Mouse (Mus musculus) olfactory bulb, adult 2 months (tissue): ENCODE results near the gene Nudt3. TPM values are rescaled to one million over a fixed set of nuclear protein-coding genes. Genes with fewer than 3 reads are reported as not detected.
A peak's percentile ranks its signal among the peaks of the same experiment; 100 is the strongest.

ENCODE experiments used
- H3K27ac ChIP-seq: fragments of 200-500 bp; 2 replicates; pipeline ENCODE4 v1.5.1; 2012; ENCODE audit warnings: low read depth, low read length; ENCODE audit not compliant: insufficient read depth
- H3K4me1 ChIP-seq: fragments of 200-500 bp; 2 replicates; pipeline ENCODE4 v1.6.1; 2012; ENCODE audit warnings: low read length; ENCODE audit not compliant: control insufficient read depth, insufficient read depth
- H3K4me3 ChIP-seq: fragments of 200-500 bp; 2 replicates; pipeline ENCODE4 v1.5.1; 2012; ENCODE audit warnings: mild to moderate bottlenecking, low read depth, low read length, moderate library complexity; ENCODE audit not compliant: insufficient read depth
- CTCF ChIP-seq: fragments of 200-500 bp; IDR thresholded peaks from 2 replicates; pipeline ENCODE4 v1.5.1; 2012; ENCODE audit warnings: low read depth, mild to moderate bottlenecking, low read length, moderate library complexity; ENCODE audit not compliant: insufficient read depth
- POLR2A ChIP-seq: fragments of 200-500 bp; IDR thresholded peaks from 2 replicates; pipeline ENCODE4 v1.6.1; 2012; ENCODE audit warnings: mild to moderate bottlenecking, low read depth, low read length, moderate library complexity; ENCODE audit not compliant: insufficient read depth
- WGBS: fragments of 180-500 bp; shearing (Covaris S2); methylation state at CpG from one replicate; pipeline ENCODE4 v1.1.7; 2018; 5-methylcytosine and 5-hydroxymethylcytosine counted together
- polyA plus RNA-seq: library from polyadenylated mRNA; stranded (reverse); fragments of >200 nt; gene quantifications from 2 replicates; pipeline ENCODE4 v1.2.4, GENCODE M21; 2012; ENCODE audit warnings: low replicate concordance; ENCODE audit not compliant: missing spikeins, insufficient read depth, insufficient read length

The Nudt3 gene
- polyA plus RNA-seq, 1 experiment, result 554 TPM

DNA sequence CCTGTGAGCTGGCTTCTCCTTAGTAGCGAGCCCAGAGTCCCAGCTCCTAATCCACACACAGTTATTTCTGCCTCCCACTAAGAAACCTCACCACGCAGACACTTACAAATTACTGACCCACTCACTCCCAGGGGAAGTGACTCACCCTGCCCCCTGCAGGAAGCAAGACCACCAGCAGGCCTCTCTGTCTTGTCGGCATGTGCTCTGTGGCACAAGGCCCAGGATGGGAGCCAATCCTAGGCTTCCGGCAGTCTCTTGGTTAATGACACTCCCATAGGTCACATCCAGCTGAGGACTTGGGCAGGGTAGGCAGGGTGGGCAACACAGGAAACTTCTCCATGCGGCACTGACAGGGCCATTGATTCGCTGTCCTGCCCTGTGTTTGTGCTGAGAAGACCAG, 45.8 kb downstream of the Nudt3 start:
- no peak for TF ChIP-seq POLR2A
- TF ChIP-seq CTCF, result peak; percentile 15; the same call in 1 of the 2 replicates
- H3K4me1 ChIP-seq, result peaks cover 36% of the 10 kb centered on the region
- 28% methylated on average over 6 of the region's 6 CpGs for WGBS
- H3K27ac ChIP-seq, result peak overlapping the region; percentile 2; the same call in 1 of the 2 replicates
- no peak overlapping the region for H3K4me3 ChIP-seq

GRCm38 (mm10) chr17:27576056-27576455, 47.2 kb downstream of the Nudt3 start:
- H3K4me3 ChIP-seq, result no peak overlapping the region
- H3K4me1 ChIP-seq, result peaks cover 34% of the 10 kb centered on the region
- WGBS, result 85% methylated on average over 7 of the region's 7 CpGs
- no peak for TF ChIP-seq POLR2A
- no peak for TF ChIP-seq CTCF
- H3K27ac ChIP-seq, result no peak overlapping the region

DNA sequence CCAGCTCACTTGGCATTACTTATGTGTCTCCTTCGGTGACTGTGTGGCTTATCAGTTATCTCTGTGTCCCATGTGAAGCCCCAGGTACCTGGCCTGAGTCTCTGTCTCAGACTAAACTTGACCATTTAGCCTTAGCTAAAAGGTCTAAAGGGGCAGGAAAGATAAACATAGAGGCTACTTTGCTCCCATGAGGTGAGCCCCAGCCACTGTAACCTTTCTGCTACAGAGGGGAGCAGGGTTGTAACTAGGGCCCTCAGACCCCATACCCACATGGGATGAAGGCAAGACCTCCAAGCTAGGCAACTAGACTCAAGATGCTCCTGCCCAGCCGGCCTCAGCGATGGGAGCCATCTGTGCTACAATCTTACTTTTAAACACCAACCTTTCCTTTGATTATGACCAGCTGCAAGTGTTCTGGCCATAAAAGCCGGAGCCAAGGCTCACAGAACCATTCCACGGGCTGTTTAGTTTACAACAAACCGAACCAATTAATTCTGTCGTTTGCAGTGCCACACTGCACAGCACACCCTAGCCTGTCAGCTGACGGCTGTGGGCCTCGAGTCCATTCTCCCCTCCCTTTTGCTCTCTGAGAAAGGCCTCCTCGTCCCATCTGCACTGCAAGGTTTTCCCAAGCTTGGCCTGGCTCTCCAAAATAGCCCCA, 48.0 kb downstream of the Nudt3 start:
- Histone ChIP-seq H3K4me3 (no peak overlapping the region), H3K4me1 (peaks cover 27% of the 10 kb centered on the region), H3K27ac (no peak overlapping the region)
- TF ChIP-seq POLR2A (no peak), CTCF (no peak)
- WGBS, result 50% methylated on average over 10 of the region's 10 CpGs

DNA sequence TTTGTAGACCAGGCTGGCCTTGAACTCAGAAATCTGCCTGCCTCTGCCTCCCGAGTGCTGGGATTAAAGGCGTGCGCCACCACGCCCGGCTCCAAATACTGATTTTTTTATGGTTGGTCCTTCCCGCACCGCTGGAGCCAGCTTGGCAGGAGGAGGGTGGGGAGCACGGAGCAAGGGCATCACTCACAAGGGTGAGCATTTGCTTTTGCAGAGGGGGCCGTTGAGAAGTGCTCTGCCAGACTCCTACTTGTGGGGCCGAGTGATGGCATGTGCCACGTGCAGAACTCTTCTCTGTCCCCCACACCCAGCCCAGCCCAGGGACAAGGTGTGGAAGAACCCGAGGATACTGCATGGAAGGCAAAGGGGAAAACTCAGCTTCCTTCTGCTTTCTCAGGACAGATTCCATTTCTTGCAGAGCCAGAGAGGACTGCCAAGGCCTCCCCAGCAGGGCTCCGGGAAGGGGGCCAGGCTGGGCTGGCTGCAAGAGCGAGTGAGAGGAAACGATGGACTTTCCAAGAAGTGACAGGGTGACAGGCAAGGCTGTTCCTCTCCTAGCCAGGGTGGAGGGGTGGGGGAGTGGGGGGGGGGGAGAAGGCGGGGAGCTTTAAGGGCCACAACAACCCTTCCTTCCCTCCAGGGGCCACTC, 48.7 kb downstream of the Nudt3 start:
- no peak overlapping the region for H3K27ac ChIP-seq
- 57% methylated on average over 14 of the region's 16 CpGs for WGBS
- peaks cover 27% of the 10 kb centered on the region for H3K4me1 ChIP-seq
- H3K4me3 ChIP-seq, result no peak overlapping the region
- TF ChIP-seq CTCF (no peak), POLR2A (no peak)

DNA sequence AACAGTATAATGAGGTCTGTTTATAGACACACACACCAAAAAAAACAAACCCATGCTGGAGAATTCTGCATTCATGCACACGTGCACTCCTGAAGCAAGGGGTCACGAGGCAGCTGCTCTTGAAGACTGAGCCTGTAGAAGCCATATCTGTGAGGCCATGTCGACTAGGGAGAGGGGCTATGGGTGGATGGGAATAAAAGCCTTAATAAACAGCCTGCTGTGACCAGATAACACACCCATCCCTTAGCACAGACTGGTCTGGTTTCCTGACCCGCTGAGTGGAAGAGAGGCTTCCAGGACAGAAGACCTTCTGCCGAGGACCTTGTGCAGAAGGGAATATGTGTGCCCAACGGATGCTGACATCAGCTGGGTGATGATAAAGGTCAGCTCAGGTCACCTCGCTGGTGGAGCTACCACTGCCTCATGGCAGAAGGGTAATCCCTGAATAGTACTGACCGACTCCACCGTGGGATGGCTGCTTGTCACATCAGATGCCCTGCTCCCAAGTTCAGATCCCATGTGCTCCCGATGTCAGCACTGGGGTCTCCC, 49.4 kb downstream of the Nudt3 start:
- Histone ChIP-seq H3K4me1 (peaks cover 23% of the 10 kb centered on the region), H3K4me3 (no peak overlapping the region), H3K27ac (no peak overlapping the region)
- no peak for TF ChIP-seq CTCF
- TF ChIP-seq POLR2A, result no peak
- 77% methylated on average over 10 of the region's 10 CpGs for WGBS

GRCm38 (mm10) chr17:27571315-27571714, 52.0 kb downstream of the Nudt3 start:
- H3K27ac ChIP-seq, result no peak overlapping the region
- H3K4me3 ChIP-seq, result no peak overlapping the region
- TF ChIP-seq POLR2A (no peak), CTCF (no peak)
- WGBS, result 79% methylated on average over 8 of the region's 8 CpGs
- H3K4me1 ChIP-seq, result peaks cover 16% of the 10 kb centered on the region

- Histone ChIP-seq H3K4me3 (no peak overlapping the region), H3K4me1 (peaks cover 14% of the 10 kb centered on the region), H3K27ac (no peak overlapping the region)
- 69% methylated on average over 5 of the region's 5 CpGs for WGBS
- TF ChIP-seq CTCF, result no peak
- TF ChIP-seq POLR2A, result no peak
Observed at GRCm38 (mm10) chr17:27568228-27568627, 55.1 kb downstream of the Nudt3 start.

DNA sequence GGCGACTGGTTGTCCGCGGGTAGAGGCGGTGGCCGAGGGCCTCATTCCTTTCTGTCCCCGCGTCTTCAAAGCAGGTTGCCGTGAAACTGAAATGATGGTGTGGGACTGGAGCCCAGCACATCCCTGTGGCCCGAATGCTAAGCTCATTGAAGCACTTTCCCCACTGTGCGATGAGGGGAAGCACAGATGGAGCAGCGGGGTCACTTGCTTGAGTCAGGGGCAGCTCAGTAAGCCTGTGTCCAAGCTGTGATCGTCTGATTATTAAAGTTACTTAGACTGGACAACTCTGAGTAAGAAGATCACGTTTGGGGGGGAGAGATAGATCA, 57.4 kb downstream of the Nudt3 start:
- under 1% methylated on average over 13 of the region's 13 CpGs for WGBS
- Histone ChIP-seq H3K4me3 (peak overlapping the region; percentile 71), H3K4me1 (peaks cover 30% of the 10 kb centered on the region), H3K27ac (0 out of 2 replicates have a peak overlapping the region, but pooled peaks have one; percentile 15)
- TF ChIP-seq POLR2A (no peak), CTCF (no peak)
